Mouse (Mus musculus) C3H10T1/2 (cell line): ENCODE measurements around the gene Lrch3. TPM values are rescaled to one million over a fixed set of nuclear protein-coding genes. Genes with fewer than 3 reads are reported as not detected.

Experiments
- polyA plus RNA-seq, 2 experiments: library from polyadenylated mRNA; unstranded; fragments of >200 nt; fragmentation: generic; extraction: Trizol; gene quantifications; one replicate each; pipeline ENCODE4 v1.2.1; 2012; ENCODE audit warnings: missing spikeins in 2 of 2

The Lrch3 gene
- 1 to 10 TPM in 1 of 2 experiments, under 1 TPM in 1; 0.16 to 6.6 TPM for polyA plus RNA-seq

GRCm38 (mm10) chr16:32913937-32914881, at the start of gene Lrch3:
Lrch3 (plus strand) TSS chr16:32914100.

GRCm38 (mm10) chr16:32877343-32878156, 36.4 kb upstream of the Lrch3 start, which contains the start of the genes Fyttd1 and Rubcn:
Fyttd1 (plus strand) TSS chr16:32877500.
Rubcn (minus strand) TSS chr16:32877766.

GRCm38 (mm10) chr16:33056095-33056785, 142.3 kb downstream of the Lrch3 start, which contains the start of the genes Iqcg and Rpl35a:
Iqcg (minus strand) TSS chr16:33056218.
Rpl35a (plus strand) TSS chr16:33056453.

GRCm38 (mm10) chr16:33062024-33062681, 148.3 kb downstream of the Lrch3 start, which contains the start of gene Lmln:
Lmln (plus strand) TSS chr16:33062521.

Other genes starting within 250 kb of the Lrch3 start
- gene Muc4, start 178.2 kb upstream of the Lrch3 start, polyA plus RNA-seq = not detected
- gene Muc20, start 116.7 kb upstream of the Lrch3 start, polyA plus RNA-seq = not detected
- gene Smbd1, start 103.6 kb upstream of the Lrch3 start, polyA plus RNA-seq = not detected
- gene Fyttd1, start 36.6 kb upstream of the Lrch3 start, polyA plus RNA-seq = 1 to 10 TPM in 1 of 2 experiments, under 1 TPM in 1; 0.87 to 8.0 TPM
- 10 to 100 TPM in 1 of 2 experiments, 1 to 10 TPM in 1; 9.9 to 26.5 TPM for gene Rubcn, start 36.3 kb upstream of the Lrch3 start, polyA plus RNA-seq
- gene Iqcg, start 142.1 kb downstream of the Lrch3 start, polyA plus RNA-seq = 1 to 10 TPM in 1 of 2 experiments, under 1 TPM in 1; 0.21 to 1.5 TPM
- gene Rpl35a, start 142.4 kb downstream of the Lrch3 start, polyA plus RNA-seq = 1,000 to 10,000 TPM; 2,260 to 3,143 TPM
- gene Lmln, start 148.4 kb downstream of the Lrch3 start, polyA plus RNA-seq = under 1 TPM; 0.07 to 0.59 TPM